Mouse (Mus musculus) 3134 (cell line): ENCODE data around the gene Ush1c.

Experiments used
- DNase-seq: peaks from one replicate; pipeline ENCODE4 v3.0.0-alpha.2; 2011; ENCODE audit warnings: low spot score; ENCODE audit not compliant: insufficient read length; ENCODE audit errors: extremely low read depth

Ush1c gene

DNA sequence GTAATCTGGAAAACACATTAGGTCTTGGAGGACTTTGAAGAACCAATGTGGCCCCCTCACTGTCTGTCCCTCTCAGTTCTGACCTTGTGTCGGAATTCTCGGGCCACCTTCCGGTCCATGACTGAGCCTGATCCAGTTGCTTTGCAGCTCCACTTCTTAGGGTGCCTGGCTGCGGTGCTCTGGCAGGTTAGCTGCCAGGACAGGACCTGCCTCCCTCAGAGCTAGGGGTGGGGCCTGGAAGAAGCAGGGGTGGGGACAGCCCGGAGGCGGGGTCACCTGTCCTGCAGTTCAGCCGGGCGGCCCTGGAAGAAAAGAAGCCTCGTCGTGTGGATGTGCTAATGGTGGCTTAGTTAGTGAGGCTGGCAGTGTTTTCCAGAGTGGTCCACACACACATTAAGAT is at the start of gene Ush1c:
Gene Ush1c (minus strand): TSS at position 158 of the 400 bp plus-strand sequence.
- no peak for DNase-seq

DNA sequence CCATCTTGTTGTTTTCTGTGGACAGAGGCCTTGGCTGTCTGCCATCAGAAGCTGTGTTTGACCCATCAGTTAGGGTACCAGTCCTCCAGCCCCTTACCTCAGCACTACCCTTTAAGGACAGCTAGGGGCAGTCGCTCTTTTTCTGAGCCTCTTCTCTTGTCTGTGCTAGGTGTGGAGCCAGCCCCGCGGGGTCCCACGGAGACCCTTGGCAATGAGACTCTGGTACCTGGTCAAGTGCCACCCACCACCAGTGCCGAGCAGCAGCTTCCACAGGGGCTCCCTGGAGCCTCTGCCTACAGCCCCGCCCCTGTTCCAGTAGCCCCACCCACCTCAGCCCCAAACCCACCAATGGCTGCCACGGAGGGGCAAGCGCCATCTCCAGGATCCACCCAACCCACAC is 48.7 kb upstream of the Ush1c start:
- no peak for DNase-seq

DNA sequence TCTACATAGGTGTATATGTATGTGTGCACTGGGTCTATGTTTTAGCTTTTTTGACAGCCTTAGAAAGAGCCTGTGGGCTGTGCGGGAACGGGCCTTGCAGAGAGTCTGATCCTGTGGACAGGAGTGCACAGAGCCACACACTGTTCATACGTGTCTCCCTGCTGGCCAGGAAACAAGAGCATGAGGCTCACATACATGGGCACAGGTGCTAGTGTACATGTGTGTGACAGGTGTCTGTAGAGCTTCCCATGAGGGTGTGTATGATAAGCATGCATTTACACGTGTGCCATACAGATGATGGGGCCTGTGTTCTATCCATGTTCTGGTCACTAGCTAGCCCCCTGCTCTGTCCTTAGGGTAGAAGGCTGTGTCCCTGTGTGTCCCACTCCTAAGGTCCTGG is 48.1 kb upstream of the Ush1c start:
- no peak for DNase-seq

DNA sequence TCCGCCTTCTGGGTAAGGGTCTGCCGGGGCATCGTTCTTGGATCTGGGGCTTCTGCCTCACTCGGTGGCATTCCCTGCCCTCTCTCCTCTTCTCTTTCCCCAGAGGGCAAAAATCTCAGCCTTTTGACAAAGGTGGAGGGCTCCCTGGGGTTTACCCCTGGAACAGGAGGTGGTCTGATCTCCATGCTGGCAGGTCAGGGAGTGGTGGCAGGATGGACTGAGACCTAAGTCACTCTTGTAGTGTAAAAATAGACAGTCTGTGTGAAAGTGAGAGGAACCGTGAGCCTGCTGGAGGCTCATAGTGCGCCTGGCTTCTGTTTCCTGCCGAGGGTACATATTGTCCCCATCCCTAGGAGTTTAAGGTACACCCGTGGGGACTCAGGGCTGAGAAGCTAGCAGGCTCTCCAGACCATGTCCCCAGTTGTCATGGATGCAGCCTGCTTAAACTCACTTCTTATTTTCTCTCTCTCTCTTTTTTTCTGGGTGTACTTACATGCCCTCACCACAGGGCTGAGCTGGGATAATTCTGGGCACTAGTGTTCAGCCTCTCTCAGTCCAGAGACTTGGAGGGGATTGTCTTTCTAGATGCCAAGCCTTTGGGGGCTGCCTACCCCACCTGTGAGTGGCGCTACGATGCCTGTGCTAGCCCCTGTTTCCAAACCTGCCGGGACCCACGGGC is 47.0 kb upstream of the Ush1c start:
- no peak for DNase-seq

DNA sequence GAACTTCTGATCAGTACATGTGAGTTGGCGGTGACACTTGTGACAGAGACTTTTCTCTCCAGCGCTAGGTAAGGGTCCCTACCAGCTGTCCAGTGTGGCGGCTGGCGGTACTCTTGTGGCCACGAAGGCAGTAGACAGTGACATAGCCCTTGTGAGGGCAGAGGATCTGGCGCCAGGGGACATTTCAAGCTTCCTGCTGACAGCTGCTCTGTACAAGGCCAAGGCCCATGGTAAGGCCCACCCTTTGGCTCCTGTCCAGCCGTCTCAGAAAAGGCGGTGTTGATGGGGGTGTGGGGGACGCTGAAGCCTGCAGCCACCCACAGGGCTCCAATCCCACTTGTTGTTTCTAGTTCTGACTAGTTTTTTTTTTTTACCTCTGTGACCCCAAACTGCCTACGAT is 45.4 kb upstream of the Ush1c start:
- no peak for DNase-seq

DNA sequence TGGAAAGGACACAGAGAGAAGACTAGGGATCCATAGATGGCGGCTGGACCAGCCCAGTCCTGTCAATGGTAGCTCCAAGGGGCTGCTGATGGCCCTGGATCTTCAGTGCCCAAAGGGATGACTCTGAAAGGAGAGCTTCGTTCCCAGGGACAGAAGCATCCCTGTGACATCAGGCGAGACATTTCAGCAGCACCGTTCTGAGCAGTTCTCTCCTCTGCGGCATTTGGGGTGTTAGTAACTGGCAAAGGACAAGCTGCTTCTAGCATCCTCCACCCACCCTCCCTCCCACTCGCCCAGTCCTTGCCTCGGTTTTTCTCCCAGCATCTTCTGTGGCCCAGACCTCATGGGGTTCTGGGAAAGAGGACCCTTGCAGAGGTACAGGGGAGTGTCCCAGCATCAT is 44.0 kb upstream of the Ush1c start:
- no peak for DNase-seq

DNA sequence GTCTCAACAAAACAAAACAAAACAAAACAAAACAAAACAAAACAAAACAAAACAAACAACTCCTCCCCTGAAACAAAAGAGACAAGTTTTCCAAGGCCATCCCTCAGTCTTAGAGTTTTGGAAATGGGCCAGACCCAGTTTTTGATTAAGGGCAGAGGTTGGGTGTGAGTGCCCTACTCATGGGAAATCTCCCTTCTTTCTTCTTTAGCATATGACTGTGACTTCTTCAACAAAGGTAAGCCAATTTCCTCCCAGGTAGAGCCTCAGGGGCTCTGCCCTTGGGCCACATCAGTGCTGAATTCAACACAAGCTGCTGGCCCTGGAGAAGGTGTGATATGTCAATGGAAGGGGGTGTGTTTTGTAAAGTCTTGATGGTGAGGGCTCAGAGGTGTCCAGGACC is 42.6 kb upstream of the Ush1c start:
- DNase-seq, result no peak

DNA sequence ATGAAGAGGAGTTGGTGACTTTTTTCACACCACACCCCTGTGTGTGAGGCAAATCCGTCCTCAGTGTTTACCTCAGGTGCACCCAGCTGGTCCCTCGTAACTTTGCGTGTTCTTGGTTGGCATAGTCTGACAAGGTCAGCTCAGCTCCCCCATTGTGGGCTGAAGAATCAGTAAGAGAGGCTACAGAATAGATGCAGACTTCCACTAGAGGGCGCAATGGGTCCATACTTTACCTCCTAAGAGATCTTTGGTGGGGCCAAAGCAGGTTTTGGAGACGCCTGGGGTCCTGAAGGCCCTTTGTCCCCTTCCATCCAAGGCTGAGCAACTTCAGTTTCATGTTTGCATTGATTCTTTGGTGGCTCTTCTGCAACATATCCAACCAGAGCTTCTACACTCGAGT is 41.6 kb upstream of the Ush1c start:
- DNase-seq, result no peak

DNA sequence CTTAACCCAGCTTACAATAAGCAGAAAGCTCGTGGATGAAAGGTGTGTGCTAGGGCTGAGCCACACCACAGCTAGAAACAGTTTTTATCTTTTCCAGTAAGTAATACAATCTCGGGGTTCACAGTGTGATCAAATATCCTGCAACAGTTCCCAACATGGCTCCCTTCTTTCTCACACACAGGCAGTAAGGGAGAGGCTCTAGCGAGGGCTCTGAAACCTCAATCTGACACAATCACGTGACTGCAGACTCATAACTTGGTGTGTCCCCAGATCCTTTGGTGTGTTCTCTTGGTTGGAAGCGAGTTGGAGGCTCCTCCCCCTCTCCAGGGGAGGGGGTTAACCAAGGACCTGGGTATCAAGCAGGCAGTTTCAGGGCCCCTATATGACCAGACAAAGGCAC is 37.9 kb upstream of the Ush1c start:
- DNase-seq, result no peak

DNA sequence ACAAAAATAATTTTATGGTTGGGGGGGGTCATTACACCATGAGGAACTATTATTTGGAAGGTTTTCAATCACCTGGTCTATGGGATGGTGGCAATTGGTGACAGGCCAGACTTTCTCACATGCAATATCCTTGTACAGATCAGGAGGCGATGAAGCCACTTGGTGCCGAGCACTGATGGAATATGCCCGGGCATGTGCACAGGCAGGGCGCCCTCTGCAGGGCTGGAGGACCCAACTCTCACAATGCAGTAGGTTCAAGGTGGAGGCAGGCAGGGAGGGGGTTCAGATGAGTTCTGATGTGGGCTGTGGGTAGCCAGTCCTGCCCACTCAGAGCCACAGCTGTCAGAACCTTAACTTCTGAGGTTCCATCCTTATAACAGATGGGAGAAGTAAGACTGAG is 13.5 kb upstream of the Ush1c start:
- peak; percentile 33 for DNase-seq

DNA sequence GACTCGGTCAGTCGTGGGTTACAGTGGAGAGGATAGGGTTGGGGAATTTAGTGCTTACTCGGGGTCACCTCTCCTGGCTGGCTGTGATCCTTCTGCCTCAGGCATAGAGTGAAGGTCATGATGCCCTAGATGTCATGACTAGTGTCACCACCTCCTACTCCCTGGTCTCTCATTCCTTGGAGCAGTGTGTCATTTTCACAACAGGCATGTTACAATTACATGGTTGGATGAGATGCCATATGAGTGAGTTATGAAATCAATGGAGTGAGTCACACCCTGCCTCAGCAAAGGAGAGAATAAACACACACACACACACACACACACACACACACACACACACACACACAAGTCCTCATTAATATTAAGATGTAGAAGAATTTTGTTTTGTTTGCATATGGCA is 9.3 kb upstream of the Ush1c start:
- DNase-seq, result peak; percentile 30

DNA sequence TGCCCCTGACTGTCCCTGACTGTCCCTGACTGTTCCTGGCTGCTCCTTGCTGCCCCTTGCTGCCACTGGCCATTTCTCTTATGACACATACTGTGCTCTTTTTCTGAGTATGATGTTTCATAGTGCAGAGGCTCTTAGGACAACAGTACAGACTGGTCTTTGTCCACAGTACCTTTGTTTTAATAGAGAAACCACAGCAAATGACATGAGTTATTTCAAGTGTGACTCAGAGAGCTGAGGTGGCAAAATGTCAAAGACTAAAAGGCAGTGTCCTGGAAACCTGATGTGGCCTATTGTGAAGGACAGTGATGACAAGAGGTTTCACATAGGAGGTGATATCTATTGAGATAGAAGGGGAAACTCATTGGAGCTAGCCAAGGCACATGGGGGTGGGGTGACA is 8.6 kb upstream of the Ush1c start:
- DNase-seq, result peak; percentile 62

DNA sequence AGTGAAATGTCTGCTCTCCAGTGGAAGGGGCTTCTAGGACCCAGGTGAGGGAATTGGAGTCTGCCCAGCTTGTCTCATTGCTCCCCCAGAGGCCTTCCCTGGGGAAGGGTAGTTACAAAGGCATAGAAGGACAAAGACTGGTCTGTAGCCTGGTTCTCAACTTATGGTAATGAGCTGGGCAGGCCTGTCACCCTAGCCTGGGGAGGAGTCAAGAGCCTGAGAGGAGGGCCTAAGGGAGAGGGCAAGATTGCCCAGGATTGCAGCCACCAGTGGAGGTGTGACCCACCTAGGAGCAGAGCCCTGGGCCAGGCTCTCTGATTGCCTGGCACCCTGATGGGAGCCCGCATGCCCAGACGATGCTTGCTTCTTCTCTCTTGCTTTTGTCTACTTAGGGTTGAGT is 2.4 kb upstream of the Ush1c start, which contains the start of gene Otog:
Gene Otog (plus strand): TSS at position 292 of the 400 bp plus-strand sequence.
- DNase-seq, result no peak

DNA sequence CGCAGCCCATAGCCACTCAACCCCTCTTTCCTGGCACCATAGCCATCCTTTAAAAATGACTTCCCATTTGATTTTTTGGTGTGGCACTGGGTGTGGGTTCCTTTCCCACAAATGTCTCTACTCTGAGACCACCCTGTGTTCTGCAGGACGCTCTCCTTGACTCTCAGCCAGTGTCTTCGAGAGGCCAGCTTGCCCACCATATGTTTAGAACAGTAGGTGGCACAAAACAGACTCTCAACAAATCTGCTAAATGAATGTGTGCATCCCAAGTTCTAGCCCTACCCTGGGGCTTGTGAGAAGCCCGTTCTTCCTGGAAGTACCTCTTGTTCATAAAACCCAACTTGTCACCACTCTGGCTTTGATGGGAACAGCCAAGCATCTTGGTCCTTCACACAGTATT is 1.8 kb upstream of the Ush1c start:
- DNase-seq, result no peak

DNA sequence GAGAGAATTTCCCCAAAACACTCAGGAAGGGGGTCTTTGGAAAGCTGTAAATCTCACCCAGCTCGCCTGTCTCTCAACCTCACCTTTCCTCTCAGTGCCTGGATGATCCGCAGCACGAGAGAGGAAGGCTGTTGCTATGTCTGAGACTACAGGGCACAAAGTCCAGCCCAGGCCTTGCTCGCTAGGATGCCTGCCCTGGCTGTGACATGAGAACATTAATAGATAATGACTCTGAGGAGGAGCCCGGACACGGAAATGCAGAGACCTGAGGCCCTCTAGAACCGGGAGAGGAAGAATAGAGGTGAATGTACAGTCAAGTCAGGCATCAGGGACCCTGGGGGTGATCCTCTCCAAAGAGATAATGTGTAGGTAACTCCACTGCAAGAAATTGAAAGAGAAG is 1.1 kb downstream of the Ush1c start:
- DNase-seq, result no peak

DNA sequence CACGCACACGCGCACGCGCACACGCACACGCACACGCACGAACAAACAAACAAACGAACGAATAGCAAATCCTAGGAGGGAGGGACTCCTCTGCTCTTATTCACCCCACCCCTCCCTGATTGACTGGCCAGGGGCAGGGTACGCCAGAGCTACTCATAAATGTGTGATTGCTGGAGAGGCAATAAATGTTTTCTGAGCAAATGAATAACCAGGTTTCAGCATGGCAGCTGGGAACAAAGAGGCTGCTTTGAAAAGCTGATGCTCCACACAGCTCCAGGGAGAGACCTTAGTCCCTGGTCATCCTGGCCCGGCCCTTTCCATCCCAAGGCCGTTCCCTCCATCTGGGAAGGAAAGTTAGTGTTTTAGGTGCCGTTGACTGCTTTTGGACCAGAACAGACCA is 1.9 kb downstream of the Ush1c start:
- no peak for DNase-seq

DNA sequence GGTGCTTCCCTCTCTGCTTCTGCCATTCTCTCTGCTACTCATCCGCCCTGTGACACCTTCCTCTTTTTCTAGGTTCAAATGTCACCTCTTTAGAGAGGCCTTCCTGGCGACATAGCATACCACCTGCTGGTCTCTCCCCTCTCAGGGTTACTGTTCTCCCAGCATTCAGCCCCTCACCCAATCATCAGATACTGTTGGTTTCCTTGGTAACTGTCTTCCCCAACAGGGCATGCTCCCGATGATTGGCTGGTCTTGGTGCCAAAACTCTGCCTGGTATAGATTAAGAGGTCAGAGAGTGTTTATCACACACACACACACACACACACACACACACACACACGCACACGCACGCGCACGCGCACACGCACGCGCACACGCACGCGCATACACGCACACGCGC is 2.4 kb downstream of the Ush1c start:
- DNase-seq, result no peak

DNA sequence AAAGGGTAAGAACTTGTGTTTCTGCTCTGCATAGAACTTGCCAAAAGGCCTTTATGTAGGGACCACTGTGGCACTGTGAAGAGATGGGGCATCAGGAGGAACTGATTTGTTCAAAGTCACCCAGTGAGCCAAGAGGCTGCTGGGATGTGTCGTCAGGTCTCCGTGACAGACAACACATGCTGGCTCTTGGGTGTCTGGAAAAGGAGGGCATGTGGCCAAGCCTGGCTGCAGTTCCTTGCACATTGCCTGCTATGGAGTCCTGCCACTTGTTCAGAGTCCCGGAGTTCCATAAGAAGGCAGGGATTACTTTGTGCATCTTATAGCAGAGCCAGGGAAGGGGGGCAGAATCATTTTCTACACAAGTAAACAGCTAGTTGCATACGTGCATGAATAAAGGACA is 11.4 kb downstream of the Ush1c start:
- no peak for DNase-seq

DNA sequence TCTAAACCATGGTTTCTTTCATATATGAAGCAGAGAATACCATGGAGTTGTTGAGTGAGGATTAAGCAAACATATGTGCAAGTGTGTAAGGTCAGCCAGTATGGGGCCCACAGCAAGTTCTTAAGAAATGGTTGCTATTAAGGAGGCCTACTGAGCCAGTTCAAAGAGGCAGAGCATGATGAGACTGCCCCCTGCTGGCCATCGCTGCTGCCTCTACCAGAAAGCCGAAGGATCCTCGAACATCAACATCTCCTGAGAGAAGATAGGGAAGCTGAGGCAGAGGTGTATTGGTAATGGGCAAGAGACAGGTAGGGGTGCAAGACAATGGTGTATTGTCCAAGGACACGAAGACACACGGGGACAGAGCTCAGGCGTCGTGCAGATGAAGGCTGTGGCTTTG is 12.1 kb downstream of the Ush1c start:
- DNase-seq, result no peak

DNA sequence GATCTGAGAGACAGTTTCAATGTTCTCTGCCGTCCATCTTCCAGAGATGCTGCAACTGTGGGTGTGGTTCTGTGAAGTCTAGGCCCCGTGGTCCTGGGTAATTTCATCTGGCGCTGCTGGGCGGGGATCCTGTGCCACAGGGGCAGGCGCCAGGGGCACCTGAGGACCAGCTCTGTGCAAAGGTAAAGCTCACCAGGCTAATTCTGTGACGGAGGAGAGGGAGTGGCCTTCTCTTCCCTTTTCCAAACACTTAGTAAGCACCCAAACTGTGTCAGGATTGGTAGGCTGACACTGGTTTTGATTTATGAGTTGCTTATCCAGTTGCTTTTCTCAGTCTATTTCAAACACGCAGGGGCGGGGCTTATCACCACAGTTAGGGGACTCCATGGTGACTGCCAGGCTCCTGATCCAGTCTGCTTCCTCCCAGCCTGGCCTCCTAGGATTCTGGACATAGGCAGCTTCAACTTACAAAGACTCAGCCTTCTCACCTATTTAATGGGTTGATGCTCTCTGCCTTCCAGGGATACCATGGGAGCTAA is 17.6 kb downstream of the Ush1c start:
- DNase-seq, result no peak

DNA sequence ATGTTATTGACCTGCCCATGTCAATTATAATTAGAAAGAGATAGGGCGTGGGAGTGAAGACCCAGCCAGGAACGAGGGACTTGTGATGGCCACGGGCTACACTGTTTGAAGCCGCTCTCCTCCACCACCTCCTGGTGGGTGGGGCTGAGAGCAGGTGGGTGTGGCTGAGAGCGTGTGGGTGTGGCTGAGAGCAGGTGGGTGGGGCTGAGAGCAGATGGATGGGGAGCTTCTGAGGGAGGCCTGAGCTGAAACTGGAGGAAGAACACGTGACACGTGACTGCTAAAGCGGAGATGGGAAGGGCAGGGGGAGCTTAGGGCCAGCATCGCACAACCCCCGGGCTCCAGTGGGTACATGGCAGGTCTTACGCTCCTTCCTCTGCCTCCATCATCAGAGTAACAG is 19.9 kb downstream of the Ush1c start:
- DNase-seq, result no peak

DNA sequence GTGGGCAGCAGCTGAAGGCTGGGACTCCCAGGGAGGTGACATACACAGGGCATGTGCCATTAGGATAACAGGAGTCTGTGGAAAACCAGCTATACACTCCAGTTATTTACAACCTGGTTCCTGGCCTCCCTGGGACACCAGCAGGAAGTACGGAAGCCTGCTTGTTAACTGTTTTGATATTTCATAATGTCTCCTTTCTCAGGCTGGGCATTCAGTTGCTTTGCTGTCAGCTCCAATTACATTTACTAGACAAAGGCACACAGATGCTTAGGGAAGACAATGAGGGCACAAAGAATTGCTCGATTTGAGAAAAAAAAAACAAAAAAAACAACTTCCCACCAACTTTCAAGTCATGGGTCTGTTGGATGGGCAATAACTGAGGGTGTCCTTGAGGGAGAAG is 21.8 kb downstream of the Ush1c start:
- DNase-seq, result no peak

DNA sequence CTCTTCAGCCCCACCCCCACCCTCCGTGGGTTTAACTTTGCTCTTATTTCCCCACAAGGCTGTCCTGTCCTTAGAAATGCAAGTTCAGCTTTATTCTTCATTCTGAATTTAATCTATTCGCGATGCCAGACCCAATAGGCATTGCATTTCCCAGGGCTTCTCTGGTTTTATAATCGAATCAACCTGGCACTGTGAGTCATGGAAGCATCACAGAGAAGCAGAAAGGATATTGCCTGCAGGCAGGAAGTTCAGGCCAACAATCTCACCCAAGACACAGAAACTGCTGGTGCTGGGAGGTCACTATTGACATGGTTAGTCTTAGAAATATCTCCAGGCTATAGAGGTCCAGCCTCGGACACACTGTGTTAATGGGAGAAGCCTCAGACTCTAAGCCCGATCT is 28.0 kb downstream of the Ush1c start:
- DNase-seq, result no peak
